Comparison of ENCODE assay signal across 1 mouse cellular context in the genomic region with DNA sequence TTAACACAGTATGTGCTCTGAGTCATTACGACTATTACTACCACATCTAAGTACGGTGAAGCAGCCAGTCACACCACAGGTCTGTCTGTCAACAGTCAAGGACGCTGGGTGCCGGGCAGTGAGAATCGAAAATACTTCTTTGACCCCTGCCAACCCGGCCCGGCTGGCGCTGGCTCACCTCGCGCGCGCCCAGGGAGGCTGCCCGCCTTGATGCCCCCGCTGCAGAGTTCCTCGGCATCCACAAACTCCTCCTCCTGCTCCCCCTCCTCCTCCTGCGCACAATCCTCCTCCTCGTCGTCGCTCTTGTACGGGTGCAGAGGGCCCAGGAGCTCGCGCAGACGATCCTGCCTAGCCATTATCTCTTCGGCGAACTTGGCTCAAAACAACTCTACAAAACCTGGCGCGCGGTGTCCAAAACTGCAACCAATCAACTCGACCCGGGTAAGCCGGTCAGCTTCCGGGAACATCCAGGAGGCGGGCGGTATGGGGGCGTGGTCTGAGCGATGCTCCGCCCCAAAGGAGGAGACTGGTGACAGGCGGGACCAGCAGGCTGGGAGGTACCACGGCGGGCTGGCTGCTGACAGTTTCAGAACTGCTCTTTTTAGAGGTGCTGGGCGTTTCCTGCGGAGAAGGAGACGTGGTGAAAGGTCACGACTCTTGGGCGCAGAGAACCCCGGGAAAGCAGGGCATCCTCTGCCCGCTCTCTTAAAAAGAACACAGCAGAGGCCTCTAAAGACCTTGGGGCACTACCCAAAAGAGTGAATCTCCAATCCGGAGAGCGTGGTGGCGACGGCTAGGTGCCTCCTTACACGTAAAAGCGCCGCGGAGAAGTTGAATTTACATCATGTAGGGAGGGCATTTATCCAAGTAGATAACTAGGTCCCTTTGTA.
TF ChIP-seq lines count a peak whose summit lies in the region.

A gene (minus strand): TSS at position 481 of the 890 bp plus-strand sequence.

TF ChIP-seq in C2C12, 6 proteins besides CTCF, POLR2A, EP300 and RAD21 (continued from another document):
- TF ChIP-seq CEBPB (IDR thresholded peaks at IDR 0.05; ENCODE audit: low read depth) = no peak
TF ChIP-seq in C2C12: peak in this region for 0.
